Mouse (Mus musculus): ENCODE data around the gene Nav2. TPM values are rescaled to one million over a fixed set of nuclear protein-coding genes. Genes with fewer than 3 reads are reported as not detected.
A peak's percentile ranks its signal among the peaks of the same experiment; 100 is the strongest.

Gene Nav2
- 2.0 and 2.2 TPM in 2 replicates for total RNA-seq (2012; rRNA removed)
- polyA plus RNA-seq (2012; ENCODE audit: insufficient read depth in 1 of 2, insufficient read length in 2 of 2, low read depth in 1 of 2, low replicate concordance in 2 of 2, missing spikeins in 1 of 2), result 1 to 10 TPM in 1 of 2 experiments, not detected in 1; 2.7 TPM

DNA sequence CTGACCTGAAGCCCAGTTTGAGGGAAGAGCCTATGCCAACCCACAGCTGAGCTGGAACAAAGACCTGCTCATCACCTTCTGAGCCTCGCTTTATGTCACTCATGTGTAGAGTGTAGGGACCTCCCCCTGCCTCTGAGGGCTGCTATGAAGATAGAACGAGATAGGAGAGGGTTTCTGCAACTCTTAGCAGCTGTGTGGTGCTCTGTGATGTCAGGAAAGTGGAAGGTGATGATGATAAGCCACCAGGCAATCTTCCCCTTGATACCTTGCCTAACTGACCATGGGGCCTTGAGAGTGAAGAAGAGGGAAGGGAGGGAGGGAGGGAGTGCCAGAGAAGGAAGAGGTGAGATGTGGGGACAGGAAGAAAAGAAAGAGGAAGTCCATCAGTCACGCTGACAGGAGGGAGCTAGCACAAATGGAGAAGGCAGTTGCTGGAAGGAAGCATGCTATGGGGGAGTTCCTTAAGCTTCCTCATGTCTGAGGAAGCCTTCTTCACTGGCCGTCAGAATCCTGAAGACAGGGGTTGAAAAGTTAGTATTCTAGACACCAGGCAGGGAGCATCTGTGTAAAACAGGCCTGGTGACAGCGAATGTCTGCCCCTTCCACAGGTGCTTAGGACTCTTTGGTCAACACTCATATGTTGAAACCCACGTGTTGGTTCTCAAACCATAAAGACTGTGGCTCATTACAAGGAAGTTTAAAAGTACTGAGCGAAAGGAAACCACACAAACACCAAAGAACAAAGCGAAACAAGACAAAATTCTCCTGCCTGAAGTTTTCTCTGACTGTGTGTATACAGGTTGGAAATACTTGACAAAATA lies at the start of gene Nav2:
Gene Nav2, plus strand, starts transcription at position 196 of the 821 bp plus-strand sequence.
- Histone ChIP-seq H3K27ac (ENCODE audit: control insufficient read depth, low read depth, low read length) (peak within 1 kb of the TSS; percentile 90), H3K36me3 (ENCODE audit: control insufficient read depth in 1 of 2, insufficient read depth in 2 of 2, low read length in 2 of 2) (peaks cover 0 to 14% of the 10 kb centered on the region in 2 experiments; a peak in 2 of 4 replicates), H3K9ac (ENCODE audit: control insufficient read depth, low read depth, low read length, poor library complexity, severe bottlenecking) (peak within 1 kb of the TSS; percentile 71), H3K79me2 (ENCODE audit: control insufficient read depth, insufficient read depth, low read length, poor library complexity) (no peaks in the 10 kb centered on the region; the same call in 1 of the 2 replicates), H3K27me3 (ENCODE audit: control insufficient read depth in 1 of 2, insufficient read depth in 2 of 2, low read length in 2 of 2) (no peaks in the 10 kb centered on the region; a peak in 1 of 4 replicates), H3K4me1 (ENCODE audit: control insufficient read depth in 1 of 2, insufficient read depth in 2 of 2, low read length in 2 of 2) (peaks cover 5 to 16% of the 10 kb centered on the region in 2 experiments), H3K4me3 (ENCODE audit: control insufficient read depth in 1 of 2, insufficient read depth in 1 of 2, low read depth in 2 of 2, low read length in 2 of 2) (peak within 1 kb of the TSS; percentile 15 to 35; a peak in 1 of 4 replicates), H3K9me3 (replicated peaks; ENCODE audit: insufficient read depth, low read length) (no peaks in the 10 kb centered on the region)
- DNase-seq (ENCODE audit: low read depth, low spot score), result peak; percentile 88
- TF ChIP-seq TCF12 (IDR thresholded peaks at IDR 0.05; ENCODE audit: low read depth, low read length) (0 out of 2 replicates have a peak, but pooled peaks have one; percentile 12), ZKSCAN1 (IDR thresholded peaks at IDR 0.05; ENCODE audit: low read depth, low read length) (no peak), TBP (IDR thresholded peaks at IDR 0.05; ENCODE audit: low read depth, low read length) (peak; percentile 62; the same call in 1 of the 2 replicates), TAL1 (IDR thresholded peaks at IDR 0.05; ENCODE audit: low read length) (peak; percentile 35), MAX (IDR thresholded peaks at IDR 0.05; ENCODE audit: low read length) (peak; percentile 82), E2F4 (IDR thresholded peaks at IDR 0.05; ENCODE audit: borderline replicate concordance, low read depth, low read length) (no peak), MYB (IDR thresholded peaks at IDR 0.05; ENCODE audit: low read depth, low read length) (no peak), JUND (IDR thresholded peaks at IDR 0.05; ENCODE audit: low read depth, low read length) (no peak), MYC (IDR thresholded peaks at IDR 0.05; ENCODE audit: low read depth, low read length) (peak; percentile 93; the same call in 1 of the 2 replicates), SMC3 (IDR thresholded peaks at IDR 0.05; ENCODE audit: low read depth, low read length) (0 out of 2 replicates have a peak, but pooled peaks have one; percentile 1), SIN3A (IDR thresholded peaks at IDR 0.05; ENCODE audit: low read length) (no peak; the same call in 1 of the 2 replicates), RCOR1 (IDR thresholded peaks at IDR 0.05; ENCODE audit: low read depth, low read length) (0 out of 2 replicates have a peak, but pooled peaks have one; percentile 47), MAFK (IDR thresholded peaks at IDR 0.05; ENCODE audit: borderline replicate concordance, low read depth, low read length) (no peak), NRF1 (IDR thresholded peaks at IDR 0.05; ENCODE audit: insufficient read depth, low read depth, low read length, poor library complexity, severe bottlenecking) (no peak), CHD1 (IDR thresholded peaks at IDR 0.05; ENCODE audit: low read depth, low read length) (no peak), ZC3H11A (IDR thresholded peaks at IDR 0.05; ENCODE audit: low read depth, low read length) (no peak), RAD21 (IDR thresholded peaks at IDR 0.05; ENCODE audit: low read depth, low read length) (no peak), ETS1 (IDR thresholded peaks at IDR 0.05; ENCODE audit: low read depth, low read length) (peak; percentile 80), USF2 (IDR thresholded peaks at IDR 0.05; ENCODE audit: borderline replicate concordance in 1 of 2, insufficient read depth in 1 of 2, low read depth in 1 of 2, low read length in 2 of 2) (no peak), BHLHE40 (IDR thresholded peaks at IDR 0.05; ENCODE audit: borderline replicate concordance, low read depth, low read length) (no peak), POLR2AphosphoS5 (IDR thresholded peaks at IDR 0.05; ENCODE audit: borderline replicate concordance, low read depth, low read length) (no peak), CHD2 (IDR thresholded peaks at IDR 0.05; ENCODE audit: low read length) (no peak), USF1 (IDR thresholded peaks at IDR 0.05; ENCODE audit: low read depth, low read length) (no peak), GATA1 (IDR thresholded peaks at IDR 0.05; ENCODE audit: low read depth, low read length) (peak; percentile 22; the same call in 1 of the 2 replicates), GABPA (IDR thresholded peaks at IDR 0.05; ENCODE audit: low read depth, low read length) (no peak), HCFC1 (IDR thresholded peaks at IDR 0.05; ENCODE audit: low read depth, low read length) (no peak), POLR2A (IDR thresholded peaks at IDR 0.05; ENCODE audit: control insufficient read depth in 1 of 2, insufficient read depth in 1 of 2, low read depth in 1 of 2, low read length in 2 of 2, poor library complexity in 1 of 2) (peak; percentile 34 to 75; a peak in 2 of 4 replicates), MEF2A (IDR thresholded peaks at IDR 0.05; ENCODE audit: extremely low read depth, insufficient replicate concordance, low read depth, low read length, poor library complexity, severe bottlenecking) (no peak), ZNF384 (IDR thresholded peaks at IDR 0.05; ENCODE audit: low read depth, low read length) (no peak), POLR2AphosphoS2 (IDR thresholded peaks at IDR 0.05; ENCODE audit: low read length) (no peak), NELFE (IDR thresholded peaks at IDR 0.05; ENCODE audit: low read depth, low read length) (peak; percentile 41; the same call in 1 of the 2 replicates), MAZ (IDR thresholded peaks at IDR 0.05; ENCODE audit: low read depth, low read length) (peak; percentile 83), CTCF (IDR thresholded peaks at IDR 0.05 in 2 of 3, conservative IDR thresholded peaks at IDR 0.05 in 1 of 3; ENCODE audit: control insufficient read depth in 1 of 3, insufficient read depth in 1 of 3, low read depth in 2 of 3, low read length in 3 of 3, poor library complexity in 1 of 3, severe bottlenecking in 1 of 3) (no peak), ZMIZ1 (IDR thresholded peaks at IDR 0.05; ENCODE audit: low read depth, low read length) (no peak)

Data from MEL (cell line).